Comparison of ENCODE assay signal across 10 mouse cellular contexts in genomic region chr8:84705960-84706359, GRCm38 (mm10). TPM values are rescaled to one million over a fixed set of nuclear protein-coding genes. Genes with fewer than 3 reads are reported as not detected.
A peak's percentile ranks its signal among the peaks of the same experiment; 100 is the strongest.
DNase-seq lines count a peak whose midpoint lies in the region; ATAC-seq and TF ChIP-seq lines count a peak whose summit lies in the region.
"Had no signal": no experiment of that assay in that cellular context is flagged by ENCODE, and none has a peak within 500 bp of the region (broad histone marks: within the 10 kb centered on the region; RNA-seq: fewer than 3 reads in every experiment).

No protein-coding gene starts in this region.

- peaks cover 37% of the 10 kb centered on the region for H3K4me1 ChIP-seq in kidney, postnatal 0 days (replicated peaks; ENCODE audit: insufficient read depth, low read length)
- peaks cover 41% of the 10 kb centered on the region for H3K4me1 ChIP-seq in embryonic facial prominence, embryonic 14.5 days (ENCODE audit: control insufficient read depth, insufficient read depth, low read length)
- peaks cover 46% of the 10 kb centered on the region for H3K4me1 ChIP-seq in intestine, embryonic 16.5 days (ENCODE audit: control insufficient read depth, insufficient read depth, low read length)
- no peaks in the 10 kb centered on the region for H3K4me1 ChIP-seq in midbrain, postnatal 0 days (ENCODE audit: insufficient read depth, low read length)

- ATAC-seq in kidney, postnatal 0 days (replicated peaks; ENCODE audit: low FRiP score, low read depth): no peak
- no peak for ATAC-seq in embryonic facial prominence, embryonic 14.5 days (ENCODE audit: low read depth)
- no peak for ATAC-seq in intestine, embryonic 16.5 days
- ATAC-seq in midbrain, postnatal 0 days (ENCODE audit: low FRiP score): no peak
- ATAC-seq: Patski had no signal

- peak overlapping the region; percentile 48 for H3K4me2 ChIP-seq in kidney, postnatal 0 days (ENCODE audit: low read length)
- peak overlapping the region; percentile 43 for H3K4me2 ChIP-seq in embryonic facial prominence, embryonic 14.5 days (ENCODE audit: low read depth, low read length)
- no peak overlapping the region for H3K4me2 ChIP-seq in intestine, embryonic 16.5 days (ENCODE audit: low read depth, low read length)
- H3K4me2 ChIP-seq in midbrain, postnatal 0 days (ENCODE audit: low read depth, low read length, poor library complexity, severe bottlenecking): peak overlapping the region; percentile 39; the same call in 1 of the 2 replicates

- DNase-seq in kidney, postnatal 0 days (ENCODE audit: low spot score): no peak
- no peak for DNase-seq in kidney, adult 18-20 months
- DNase-seq in embryonic facial prominence, embryonic 14.5 days (ENCODE audit: low spot score): no peak
- no peak for DNase-seq in midbrain, postnatal 0 days (ENCODE audit: low spot score)
- DNase-seq in right cerebral cortex, adult 18-20 months: no peak
- no peak for DNase-seq in left cerebral cortex, adult 8-10 months (ENCODE audit: low spot score in 2 of 2)
- DNase-seq in embryo, embryonic 10.5 days (ENCODE audit: low spot score): no peak
- DNase-seq: cerebellum, adult 9-10 months had no signal

- no peaks in the 10 kb centered on the region for H3K9me3 ChIP-seq in kidney, postnatal 0 days (replicated peaks; ENCODE audit: low read length)
- no peaks in the 10 kb centered on the region for H3K9me3 ChIP-seq in embryonic facial prominence, embryonic 14.5 days (ENCODE audit: control insufficient read depth, low read length)
- H3K9me3 ChIP-seq in intestine, embryonic 16.5 days (ENCODE audit: control insufficient read depth, low read length): no peaks in the 10 kb centered on the region
- H3K9me3 ChIP-seq in midbrain, postnatal 0 days (ENCODE audit: low read length): no peaks in the 10 kb centered on the region

- no peak for TF ChIP-seq CTCF in kidney, postnatal 0 days (IDR thresholded peaks at IDR 0.05; ENCODE audit: low read depth)
- no peak for TF ChIP-seq CTCF in midbrain, postnatal 0 days (IDR thresholded peaks at IDR 0.05)

- H3K27me3 ChIP-seq in kidney, postnatal 0 days (ENCODE audit: insufficient read depth, low read length): peaks cover 41% of the 10 kb centered on the region; the same call in 1 of the 2 replicates
- H3K27me3 ChIP-seq in embryonic facial prominence, embryonic 14.5 days (replicated peaks; ENCODE audit: control insufficient read depth, insufficient read depth, low read length): peaks cover 71% of the 10 kb centered on the region
- peaks cover 61% of the 10 kb centered on the region for H3K27me3 ChIP-seq in intestine, embryonic 16.5 days (replicated peaks; ENCODE audit: control insufficient read depth, insufficient read depth, low read length)
- H3K27me3 ChIP-seq in midbrain, postnatal 0 days (ENCODE audit: insufficient read depth, low read length): peaks cover 53% of the 10 kb centered on the region
- H3K27me3 ChIP-seq: Patski had no signal

- H3K36me3 ChIP-seq in kidney, postnatal 0 days (ENCODE audit: insufficient read depth, low read length): no peaks in the 10 kb centered on the region
- peaks cover 30% of the 10 kb centered on the region for H3K36me3 ChIP-seq in embryonic facial prominence, embryonic 14.5 days (ENCODE audit: control insufficient read depth, insufficient read depth, low read length)
- 0 out of 2 replicates have a peak, but pooled peaks cover 3% of the 10 kb centered on the region for H3K36me3 ChIP-seq in intestine, embryonic 16.5 days (ENCODE audit: control insufficient read depth, insufficient read depth, low read length)
- no peaks in the 10 kb centered on the region for H3K36me3 ChIP-seq in midbrain, postnatal 0 days (ENCODE audit: insufficient read depth, low read length)

- H3K9ac ChIP-seq in kidney, postnatal 0 days (ENCODE audit: low read depth, low read length): no peak overlapping the region
- H3K9ac ChIP-seq in embryonic facial prominence, embryonic 14.5 days (ENCODE audit: low read depth, low read length): 0 out of 2 replicates have a peak overlapping the region, but pooled peaks have one; percentile 54
- 0 out of 2 replicates have a peak overlapping the region, but pooled peaks have one; percentile 19 for H3K9ac ChIP-seq in intestine, embryonic 16.5 days (ENCODE audit: low read depth, low read length)
- no peak overlapping the region for H3K9ac ChIP-seq in midbrain, postnatal 0 days (replicated peaks; ENCODE audit: low read length, poor library complexity, severe bottlenecking)

- H3K4me3 ChIP-seq in kidney, postnatal 0 days (replicated peaks; ENCODE audit: low read depth, low read length): 0 out of 2 replicates have a peak overlapping the region, but pooled peaks have one; percentile 21
- H3K4me3 ChIP-seq in embryonic facial prominence, embryonic 14.5 days (ENCODE audit: low read depth, low read length): 0 out of 2 replicates have a peak overlapping the region, but pooled peaks have one; percentile 24
- no peak overlapping the region; the same call in 1 of the 2 replicates for H3K4me3 ChIP-seq in intestine, embryonic 16.5 days (ENCODE audit: low read length)
- no peak overlapping the region for H3K4me3 ChIP-seq in midbrain, postnatal 0 days (ENCODE audit: low read depth, low read length)

- 17% methylated on average over 12 of the region's 12 CpGs for WGBS in kidney, postnatal 0 days
- 18% methylated on average over 12 of the region's 12 CpGs for WGBS in embryonic facial prominence, embryonic 14.5 days
- 7% methylated on average over 12 of the region's 12 CpGs for WGBS in intestine, embryonic 16.5 days
- 4% methylated on average over 12 of the region's 12 CpGs for WGBS in midbrain, postnatal 0 days

- H3K27ac ChIP-seq in kidney, postnatal 0 days: no peak overlapping the region
- no peak overlapping the region for H3K27ac ChIP-seq in embryonic facial prominence, embryonic 14.5 days (replicated peaks; ENCODE audit: low read depth, low read length)
- H3K27ac ChIP-seq in intestine, embryonic 16.5 days (ENCODE audit: low read length): no peak overlapping the region; the same call in 1 of the 2 replicates
- peak overlapping the region; percentile 39; the same call in 1 of the 2 replicates for H3K27ac ChIP-seq in midbrain, postnatal 0 days (ENCODE audit: low read depth, low read length)

RNA-seq across cellular contexts. Expression of gene Lyl1, which starts 4.7 kb away (rescaled TPM):
- polyA plus RNA-seq in kidney, postnatal 0 days (2015; fragmentation: Nextera tagmentation; extraction: Ambion mirVana): 6.1 and 6.4 TPM in 2 replicates
- polyA plus RNA-seq in embryonic facial prominence, embryonic 14.5 days (2014; fragmentation: Nextera tagmentation; extraction: Ambion mirVana): 5.8 and 6.8 TPM in 2 replicates
- polyA plus RNA-seq in intestine, embryonic 16.5 days (2015; fragmentation: Nextera tagmentation; extraction: Ambion mirVana): 4.9 and 5.0 TPM in 2 replicates
- total RNA-seq in midbrain, postnatal 0 days (2014; rRNA removed): 4.6 and 4.8 TPM in 2 replicates
- polyA plus RNA-seq in midbrain, postnatal 0 days (2015; fragmentation: Nextera tagmentation; extraction: Ambion mirVana): 2.0 and 2.8 TPM in 2 replicates
- total RNA-seq in left cerebral cortex, adult 8-10 months (2022): 1 to 10 TPM; 2.2 to 4.5 (median 3.4) TPM

RNA-seq across cellular contexts. Expression of gene G430095P16Rik, which starts 16.8 kb away (rescaled TPM):
- polyA plus RNA-seq in kidney, postnatal 0 days (2015; fragmentation: Nextera tagmentation; extraction: Ambion mirVana): 1.9 and 2.5 TPM in 2 replicates
- 2.0 and 2.7 TPM in 2 replicates for polyA plus RNA-seq in embryonic facial prominence, embryonic 14.5 days (2014; fragmentation: Nextera tagmentation; extraction: Ambion mirVana)
- 2.0 and 2.6 TPM in 2 replicates for polyA plus RNA-seq in intestine, embryonic 16.5 days (2015; fragmentation: Nextera tagmentation; extraction: Ambion mirVana)
- total RNA-seq in midbrain, postnatal 0 days (2014; rRNA removed): not detected in 2 replicates
- polyA plus RNA-seq in midbrain, postnatal 0 days (2015; fragmentation: Nextera tagmentation; extraction: Ambion mirVana): 0.39 and 0.71 TPM in 2 replicates
- under 1 TPM in 1 of 4 experiments, not detected in 3; 0.55 TPM for total RNA-seq in left cerebral cortex, adult 8-10 months (2022)

RNA-seq across cellular contexts. Expression of gene Nacc1, which starts 18.3 kb away (rescaled TPM):
- 15.9 and 16.1 TPM in 2 replicates for polyA plus RNA-seq in kidney, postnatal 0 days (2015; fragmentation: Nextera tagmentation; extraction: Ambion mirVana)
- 19.7 and 20.1 TPM in 2 replicates for polyA plus RNA-seq in embryonic facial prominence, embryonic 14.5 days (2014; fragmentation: Nextera tagmentation; extraction: Ambion mirVana)
- polyA plus RNA-seq in intestine, embryonic 16.5 days (2015; fragmentation: Nextera tagmentation; extraction: Ambion mirVana): 11.0 and 14.8 TPM in 2 replicates
- total RNA-seq in midbrain, postnatal 0 days (2014; rRNA removed): 87.2 and 102 TPM in 2 replicates
- polyA plus RNA-seq in midbrain, postnatal 0 days (2015; fragmentation: Nextera tagmentation; extraction: Ambion mirVana): 13.7 and 13.8 TPM in 2 replicates
- total RNA-seq in left cerebral cortex, adult 8-10 months (2022): 10 to 100 TPM; 88.5 to 97.6 (median 93.9) TPM

RNA-seq across cellular contexts. Expression of gene Trmt1, which starts 19.9 kb away (rescaled TPM):
- polyA plus RNA-seq in kidney, postnatal 0 days (2015; fragmentation: Nextera tagmentation; extraction: Ambion mirVana): 55.3 and 56.1 TPM in 2 replicates
- 55.8 and 73.2 TPM in 2 replicates for polyA plus RNA-seq in embryonic facial prominence, embryonic 14.5 days (2014; fragmentation: Nextera tagmentation; extraction: Ambion mirVana)
- polyA plus RNA-seq in intestine, embryonic 16.5 days (2015; fragmentation: Nextera tagmentation; extraction: Ambion mirVana): 60.0 and 67.1 TPM in 2 replicates
- 88.5 and 99.5 TPM in 2 replicates for total RNA-seq in midbrain, postnatal 0 days (2014; rRNA removed)
- 74.2 and 75.0 TPM in 2 replicates for polyA plus RNA-seq in midbrain, postnatal 0 days (2015; fragmentation: Nextera tagmentation; extraction: Ambion mirVana)
- total RNA-seq in left cerebral cortex, adult 8-10 months (2022): 100 to 1,000 TPM; 101 to 105 (median 103) TPM

RNA-seq across cellular contexts. Expression of gene Ier2, which starts 43.3 kb away (rescaled TPM):
- polyA plus RNA-seq in kidney, postnatal 0 days (2015; fragmentation: Nextera tagmentation; extraction: Ambion mirVana): 77.4 and 83.8 TPM in 2 replicates
- polyA plus RNA-seq in embryonic facial prominence, embryonic 14.5 days (2014; fragmentation: Nextera tagmentation; extraction: Ambion mirVana): 45.9 and 50.3 TPM in 2 replicates
- polyA plus RNA-seq in intestine, embryonic 16.5 days (2015; fragmentation: Nextera tagmentation; extraction: Ambion mirVana): 77.7 and 78.7 TPM in 2 replicates
- 3.9 and 4.3 TPM in 2 replicates for total RNA-seq in midbrain, postnatal 0 days (2014; rRNA removed)
- 12.8 and 14.7 TPM in 2 replicates for polyA plus RNA-seq in midbrain, postnatal 0 days (2015; fragmentation: Nextera tagmentation; extraction: Ambion mirVana)
- 10 to 100 TPM in 2 of 4 experiments, 1 to 10 TPM in 2; 5.9 to 15.8 (median 8.9) TPM for total RNA-seq in left cerebral cortex, adult 8-10 months (2022)

Comparison
In these comparisons a context has a peak if more than half of its experiments do, and no peak if none do; other contexts are left out.
1. H3K4me3 ChIP-seq: peak in kidney, postnatal 0 days (single experiment) and embryonic facial prominence, embryonic 14.5 days (single experiment); none in intestine, embryonic 16.5 days (single experiment) and midbrain, postnatal 0 days (single experiment).
2. H3K9ac ChIP-seq: peak in embryonic facial prominence, embryonic 14.5 days (single experiment) and intestine, embryonic 16.5 days (single experiment); none in kidney, postnatal 0 days (single experiment) and midbrain, postnatal 0 days (single experiment).